Mouse (Mus musculus): ENCODE measurements around the gene Sh3bgrl. TPM values are rescaled to one million over a fixed set of nuclear protein-coding genes. Genes with fewer than 3 reads are reported as not detected.

Gene Sh3bgrl
- polyA plus RNA-seq, 1 experiment from 2014 or later, result 92.0 TPM

DNA sequence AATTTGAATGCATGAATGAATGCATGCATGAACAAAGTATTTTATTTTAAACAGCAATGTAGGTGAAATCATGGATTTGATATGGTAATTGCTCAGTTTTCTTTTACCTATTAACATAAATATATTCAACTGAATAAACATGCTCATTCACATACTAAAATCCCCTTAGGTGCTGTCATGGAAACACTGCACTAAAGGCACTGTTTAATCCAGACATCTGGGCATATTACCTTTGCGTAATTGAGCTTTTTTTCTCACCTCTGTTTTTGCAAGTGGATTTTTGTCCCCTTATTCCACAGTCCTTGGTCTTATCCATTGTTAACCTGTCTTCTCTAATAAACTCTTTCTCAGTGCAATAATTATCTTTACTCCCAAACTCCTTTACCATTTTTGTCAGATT is 17.7 kb downstream of the Sh3bgrl start:
- ATAC-seq (ENCODE audit: insufficient number of reproducible peaks, low FRiP score), result no peak
- Histone ChIP-seq H3K36me3 (no peaks in the 10 kb centered on the region), H3K4me2 (no peak overlapping the region), H3K9ac (no peak overlapping the region), H3K4me1 (replicated peaks) (peaks cover 5% of the 10 kb centered on the region), H3K9me3 (replicated peaks) (no peaks in the 10 kb centered on the region), H3K27ac (ENCODE audit: poor library complexity, severe bottlenecking) (no peak overlapping the region), H3K27me3 (replicated peaks) (no peaks in the 10 kb centered on the region), H3K4me3 (no peak overlapping the region)
- 79% methylated on average over 1 of the region's 1 CpGs for WGBS

DNA sequence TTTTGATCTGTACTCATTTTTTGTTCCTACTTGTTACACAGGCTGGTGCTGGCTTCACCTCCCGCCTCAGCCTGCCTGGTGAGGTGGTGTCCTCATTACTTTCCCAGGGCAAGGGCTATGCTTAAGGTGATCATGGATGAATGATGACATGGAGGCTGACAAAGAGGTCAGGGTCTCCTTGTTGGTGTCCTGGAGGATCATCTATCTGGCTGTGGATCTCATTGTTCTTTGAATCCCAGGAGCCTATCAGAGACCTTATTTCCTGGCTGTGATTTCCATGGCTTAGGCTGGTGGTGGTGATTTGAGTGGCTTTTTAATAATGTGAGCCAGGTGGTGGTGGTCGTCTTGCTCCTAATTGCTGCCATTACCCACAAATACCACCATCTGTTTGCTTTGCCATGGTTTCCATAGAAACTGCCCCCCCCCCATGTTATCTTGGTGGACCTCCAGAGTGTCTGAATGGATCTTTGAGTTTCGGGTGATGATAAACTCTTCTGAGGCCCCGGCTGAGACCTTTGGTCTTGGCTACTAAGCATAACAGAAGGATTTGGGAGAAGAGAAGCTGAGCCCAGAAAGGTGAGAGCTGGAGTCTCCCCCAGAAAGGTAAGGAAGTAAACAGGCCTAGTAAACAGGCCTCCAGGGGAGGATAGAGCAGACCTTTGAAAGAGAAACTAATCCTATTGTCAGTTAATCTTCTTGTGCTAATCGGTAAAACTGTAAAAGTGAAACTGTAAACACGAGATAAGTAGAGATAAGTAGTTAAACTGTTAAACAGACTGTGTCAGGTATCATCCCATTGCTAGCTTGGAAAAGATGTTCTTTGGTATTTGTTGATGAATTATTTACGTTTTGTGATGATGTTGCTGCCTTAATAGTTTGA is 18.5 kb downstream of the Sh3bgrl start:
- no peak for ATAC-seq (ENCODE audit: insufficient number of reproducible peaks, low FRiP score)
- H3K36me3 ChIP-seq, result no peaks in the 10 kb centered on the region

DNA sequence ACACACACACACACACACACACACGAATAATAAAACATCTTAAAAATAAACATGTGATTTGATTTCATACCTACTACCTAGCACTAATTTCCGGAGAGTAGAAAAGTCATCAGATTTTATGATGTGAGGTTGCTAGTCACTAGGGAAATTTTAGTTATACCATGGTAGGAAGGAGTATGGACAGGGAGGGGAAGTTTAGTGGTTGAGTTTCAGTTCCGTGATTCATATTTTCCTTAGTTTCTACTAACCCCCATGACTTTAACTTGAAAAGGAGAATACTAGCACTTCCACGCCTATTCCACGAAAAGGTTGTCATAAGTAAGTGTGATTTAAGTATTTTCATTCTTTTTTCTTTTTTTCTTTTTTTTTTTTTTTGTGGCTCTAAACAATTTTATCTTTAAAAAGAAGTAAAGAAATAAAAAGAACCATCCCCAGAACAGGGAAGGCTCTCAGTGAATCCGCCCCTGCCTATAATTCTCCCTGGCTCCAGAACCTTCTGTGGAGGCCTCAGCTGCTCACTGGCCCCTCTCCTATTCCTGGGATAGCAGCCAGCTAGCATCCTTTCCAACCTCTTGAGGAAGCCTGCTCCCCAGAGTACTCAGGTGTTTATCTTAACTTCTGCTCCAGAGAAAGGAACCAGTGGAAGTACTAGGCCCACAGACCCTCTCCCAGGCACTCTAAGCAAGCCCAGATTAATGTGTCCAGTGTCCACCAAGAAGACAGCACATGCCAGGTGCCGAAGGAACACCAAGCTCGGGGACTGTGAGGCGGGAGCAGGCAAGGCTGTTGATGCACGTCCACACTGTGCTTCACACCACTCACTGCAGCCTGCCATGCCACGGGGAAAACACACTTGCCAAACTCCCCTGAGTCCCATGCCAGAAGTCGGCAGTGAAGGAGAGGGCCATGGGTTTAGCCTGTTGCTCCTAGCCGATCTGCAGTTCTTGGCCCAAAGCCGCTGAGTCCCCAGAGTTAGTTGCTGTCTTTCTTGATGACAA is 25.0 kb downstream of the Sh3bgrl start:
- ATAC-seq (ENCODE audit: insufficient number of reproducible peaks, low FRiP score), result no peak
- Histone ChIP-seq H3K36me3 (no peaks in the 10 kb centered on the region), H3K9ac (no peak overlapping the region), H3K4me1 (replicated peaks) (peaks cover 9% of the 10 kb centered on the region), H3K27ac (ENCODE audit: poor library complexity, severe bottlenecking) (no peak overlapping the region), H3K27me3 (replicated peaks) (no peaks in the 10 kb centered on the region), H3K4me3 (no peak overlapping the region), H3K9me3 (replicated peaks) (no peaks in the 10 kb centered on the region), H3K4me2 (no peak overlapping the region)
- 75% methylated on average over 14 of the region's 14 CpGs for WGBS

More for the DNA sequence above, 18.5 kb downstream of the Sh3bgrl start:
- no peaks in the 10 kb centered on the region for H3K27me3 ChIP-seq (replicated peaks)
- H3K27ac ChIP-seq (ENCODE audit: poor library complexity, severe bottlenecking), result no peak overlapping the region
- H3K4me3 ChIP-seq, result no peak overlapping the region
- WGBS, result 29% methylated on average over 7 of the region's 7 CpGs
- H3K9ac ChIP-seq, result no peak overlapping the region
- H3K9me3 ChIP-seq (replicated peaks), result no peaks in the 10 kb centered on the region
- H3K4me1 ChIP-seq (replicated peaks), result peaks cover 5% of the 10 kb centered on the region
- H3K4me2 ChIP-seq, result peak overlapping the region; percentile 40

DNA sequence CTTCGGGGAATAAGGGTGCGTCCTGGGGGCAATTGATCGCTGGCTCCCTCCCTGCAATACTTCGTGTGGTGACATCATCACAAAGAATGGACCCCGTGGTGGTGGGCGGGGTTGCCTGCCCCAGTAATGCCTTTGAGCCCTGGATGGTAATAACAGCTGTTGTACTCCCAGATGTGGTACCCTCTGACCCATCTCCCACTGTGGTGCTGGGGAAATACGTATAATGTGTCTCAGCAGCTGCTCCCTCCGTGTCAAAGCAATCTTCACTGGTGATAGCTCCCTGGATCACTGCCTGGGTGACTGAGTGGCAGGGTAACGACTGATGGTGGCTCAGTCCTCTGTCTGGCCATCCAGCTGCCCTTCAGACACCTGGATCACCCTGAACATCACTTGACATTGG is 26.0 kb downstream of the Sh3bgrl start:
- 42% methylated on average over 9 of the region's 9 CpGs for WGBS
- no peaks in the 10 kb centered on the region for H3K9me3 ChIP-seq (replicated peaks)
- no peak overlapping the region for H3K4me2 ChIP-seq
- H3K27ac ChIP-seq (ENCODE audit: poor library complexity, severe bottlenecking), result no peak overlapping the region
- no peak overlapping the region for H3K4me3 ChIP-seq
- H3K4me1 ChIP-seq (replicated peaks), result peaks cover 9% of the 10 kb centered on the region
- H3K27me3 ChIP-seq (replicated peaks), result no peaks in the 10 kb centered on the region
- H3K36me3 ChIP-seq, result no peaks in the 10 kb centered on the region
- no peak for ATAC-seq (ENCODE audit: insufficient number of reproducible peaks, low FRiP score)
- no peak overlapping the region for H3K9ac ChIP-seq

DNA sequence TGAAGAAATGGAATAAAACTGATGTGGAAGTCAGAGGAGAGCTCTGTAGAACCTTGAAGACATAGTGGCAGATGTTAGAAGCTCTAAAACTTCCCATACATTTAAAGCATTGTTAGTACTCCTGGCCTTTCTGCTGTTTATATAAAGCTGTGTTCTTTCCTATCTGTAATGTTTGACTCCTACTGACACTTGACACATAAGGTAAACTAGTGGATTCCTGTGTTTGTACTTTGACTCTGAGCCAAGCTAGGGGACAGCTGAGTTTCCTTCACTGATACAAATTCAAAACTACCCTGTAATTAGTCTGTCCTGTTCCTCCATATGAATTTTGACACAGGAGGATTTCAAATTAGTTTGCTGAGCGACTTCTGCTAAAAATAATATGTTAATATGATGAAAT is 27.5 kb downstream of the Sh3bgrl start:
- WGBS, result 56% methylated on average over 1 of the region's 1 CpGs
- no peak overlapping the region for H3K27ac ChIP-seq (ENCODE audit: poor library complexity, severe bottlenecking)

DNA sequence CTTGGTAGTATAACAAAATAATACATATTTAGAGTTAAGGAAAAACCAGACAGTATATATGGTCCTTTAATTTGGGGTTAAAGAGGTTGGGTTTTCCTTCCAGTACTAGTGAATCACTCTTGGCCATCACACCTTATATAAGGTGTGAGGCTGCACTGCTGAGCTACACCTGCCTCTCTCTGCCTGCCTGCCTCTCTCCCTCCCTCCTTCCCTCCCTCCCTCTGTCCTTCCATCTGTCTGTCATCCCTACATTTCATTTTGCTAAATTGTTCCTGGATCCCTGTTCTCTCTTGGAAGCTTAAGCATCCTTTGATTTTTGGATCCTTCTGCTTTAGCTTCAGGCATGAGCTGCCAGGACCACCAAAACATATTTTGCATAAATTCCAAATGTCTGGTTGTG is 28.6 kb downstream of the Sh3bgrl start:
- Histone ChIP-seq H3K4me3 (no peak overlapping the region), H3K4me2 (no peak overlapping the region), H3K9me3 (replicated peaks) (no peaks in the 10 kb centered on the region), H3K4me1 (replicated peaks) (peaks cover 9% of the 10 kb centered on the region), H3K27me3 (replicated peaks) (no peaks in the 10 kb centered on the region), H3K36me3 (no peaks in the 10 kb centered on the region), H3K9ac (no peak overlapping the region), H3K27ac (ENCODE audit: poor library complexity, severe bottlenecking) (no peak overlapping the region)
- ATAC-seq (ENCODE audit: insufficient number of reproducible peaks, low FRiP score), result no peak

More for the DNA sequence above, 27.5 kb downstream of the Sh3bgrl start:
- no peaks in the 10 kb centered on the region for H3K27me3 ChIP-seq (replicated peaks)
- H3K4me2 ChIP-seq, result no peak overlapping the region
- no peak overlapping the region for H3K9ac ChIP-seq
- H3K9me3 ChIP-seq (replicated peaks), result no peaks in the 10 kb centered on the region
- no peaks in the 10 kb centered on the region for H3K36me3 ChIP-seq
- ATAC-seq (ENCODE audit: insufficient number of reproducible peaks, low FRiP score), result no peak
- H3K4me3 ChIP-seq, result no peak overlapping the region
- peaks cover 9% of the 10 kb centered on the region for H3K4me1 ChIP-seq (replicated peaks)

DNA sequence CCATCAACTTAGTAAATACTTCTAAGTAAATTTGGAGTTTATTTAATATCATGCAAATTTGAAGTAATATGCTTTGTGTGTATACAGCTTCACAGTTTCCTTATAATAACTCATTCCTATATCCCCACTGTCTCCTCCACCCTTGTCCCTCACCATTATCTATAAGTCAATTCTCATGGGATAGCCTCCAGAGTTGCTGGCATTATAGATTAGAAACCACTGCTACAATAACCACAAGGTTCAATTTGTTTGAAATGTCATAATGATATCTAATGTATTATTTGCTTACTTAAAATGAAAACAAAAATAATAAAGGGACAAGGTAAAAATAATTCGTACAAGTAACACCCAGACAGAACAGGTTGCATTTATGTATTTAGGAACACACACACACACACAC is 31.7 kb downstream of the Sh3bgrl start:
- Histone ChIP-seq H3K9me3 (replicated peaks) (no peaks in the 10 kb centered on the region), H3K27me3 (replicated peaks) (no peaks in the 10 kb centered on the region), H3K27ac (ENCODE audit: poor library complexity, severe bottlenecking) (no peak overlapping the region), H3K4me1 (replicated peaks) (peaks cover 2% of the 10 kb centered on the region), H3K4me2 (no peak overlapping the region), H3K36me3 (no peaks in the 10 kb centered on the region), H3K9ac (no peak overlapping the region), H3K4me3 (no peak overlapping the region)
- no peak for ATAC-seq (ENCODE audit: insufficient number of reproducible peaks, low FRiP score)
- WGBS, result 73% methylated on average over 1 of the region's 1 CpGs

DNA sequence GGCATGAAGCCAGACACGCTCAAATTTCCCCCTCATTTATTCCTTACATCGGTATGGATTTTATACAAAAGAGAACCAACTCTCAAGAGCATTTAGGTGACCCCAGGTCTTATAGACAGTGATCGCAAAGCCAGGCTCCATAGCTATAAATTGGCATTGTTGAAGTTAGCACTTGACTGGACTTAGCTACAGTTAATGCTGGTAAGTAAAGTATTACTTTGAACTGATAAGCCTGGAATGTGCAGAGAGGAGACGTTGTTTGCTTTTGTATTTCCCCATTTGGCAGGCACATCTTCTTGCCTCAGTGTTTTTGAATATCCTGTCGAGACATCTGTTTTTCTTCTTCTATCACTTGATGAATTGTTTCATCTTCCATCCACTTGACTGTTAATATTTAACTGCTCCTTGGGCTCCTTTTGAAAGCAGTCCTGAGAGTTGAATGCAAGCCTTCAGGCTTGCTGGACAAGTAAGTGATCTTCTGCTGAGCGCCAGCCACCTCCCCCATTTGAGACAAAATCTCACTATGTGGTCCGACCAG is 32.5 kb downstream of the Sh3bgrl start:
- H3K27ac ChIP-seq (ENCODE audit: poor library complexity, severe bottlenecking), result no peak overlapping the region
- no peaks in the 10 kb centered on the region for H3K4me1 ChIP-seq (replicated peaks)
- no peak overlapping the region for H3K4me3 ChIP-seq
- H3K9me3 ChIP-seq (replicated peaks), result no peaks in the 10 kb centered on the region
- no peaks in the 10 kb centered on the region for H3K36me3 ChIP-seq
- no peak for ATAC-seq (ENCODE audit: insufficient number of reproducible peaks, low FRiP score)
- H3K27me3 ChIP-seq (replicated peaks), result no peaks in the 10 kb centered on the region
- no peak overlapping the region for H3K4me2 ChIP-seq
- WGBS, result 37% methylated on average over 7 of the region's 7 CpGs
- H3K9ac ChIP-seq, result no peak overlapping the region

DNA sequence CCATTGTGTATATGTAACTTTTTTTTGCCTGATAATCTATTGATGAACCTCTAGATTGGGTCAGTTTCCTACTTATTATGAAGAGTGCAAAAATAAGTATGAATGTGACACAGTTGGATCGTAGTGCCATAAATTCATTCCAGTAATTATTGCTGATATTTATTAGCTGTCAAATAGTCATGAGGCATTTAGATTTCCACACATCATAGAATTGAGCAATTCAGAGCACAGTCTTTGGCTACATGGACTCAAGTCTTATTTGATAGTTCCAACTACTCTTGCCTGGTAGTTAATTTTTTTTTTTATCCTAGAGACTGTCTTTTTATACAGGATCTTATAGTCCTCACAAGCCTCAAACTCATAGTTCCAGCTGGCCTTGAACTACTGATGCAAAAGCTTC is 34.9 kb downstream of the Sh3bgrl start:
- H3K9ac ChIP-seq, result no peak overlapping the region
- no peaks in the 10 kb centered on the region for H3K27me3 ChIP-seq (replicated peaks)
- no peak overlapping the region for H3K4me3 ChIP-seq
- H3K4me1 ChIP-seq (replicated peaks), result no peaks in the 10 kb centered on the region
- no peaks in the 10 kb centered on the region for H3K9me3 ChIP-seq (replicated peaks)
- WGBS, result 82% methylated on average over 1 of the region's 1 CpGs
- ATAC-seq (ENCODE audit: insufficient number of reproducible peaks, low FRiP score), result no peak
- no peaks in the 10 kb centered on the region for H3K36me3 ChIP-seq
- H3K27ac ChIP-seq (ENCODE audit: poor library complexity, severe bottlenecking), result no peak overlapping the region
- H3K4me2 ChIP-seq, result no peak overlapping the region

DNA sequence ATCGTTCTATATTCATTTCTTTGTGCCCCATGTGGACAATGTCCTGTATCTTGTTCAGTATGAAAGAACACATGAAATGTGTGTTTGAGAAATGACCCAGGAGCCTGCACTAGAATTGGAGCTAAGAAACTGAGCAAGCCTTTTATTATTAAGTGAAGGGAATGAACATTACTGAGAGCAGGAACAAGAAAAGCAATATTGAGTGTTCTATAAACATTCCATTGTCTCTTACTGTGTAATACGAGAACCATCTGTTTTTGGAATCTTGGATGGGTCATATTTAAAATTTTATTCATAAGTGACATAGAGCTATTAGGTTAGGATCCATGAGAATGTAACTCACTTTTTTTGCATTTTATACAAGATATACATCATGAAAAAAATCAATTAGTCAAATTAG is 36.7 kb downstream of the Sh3bgrl start:
- ATAC-seq (ENCODE audit: insufficient number of reproducible peaks, low FRiP score), result no peak
- Histone ChIP-seq H3K27ac (ENCODE audit: poor library complexity, severe bottlenecking) (no peak overlapping the region), H3K27me3 (replicated peaks) (no peaks in the 10 kb centered on the region)

DNA sequence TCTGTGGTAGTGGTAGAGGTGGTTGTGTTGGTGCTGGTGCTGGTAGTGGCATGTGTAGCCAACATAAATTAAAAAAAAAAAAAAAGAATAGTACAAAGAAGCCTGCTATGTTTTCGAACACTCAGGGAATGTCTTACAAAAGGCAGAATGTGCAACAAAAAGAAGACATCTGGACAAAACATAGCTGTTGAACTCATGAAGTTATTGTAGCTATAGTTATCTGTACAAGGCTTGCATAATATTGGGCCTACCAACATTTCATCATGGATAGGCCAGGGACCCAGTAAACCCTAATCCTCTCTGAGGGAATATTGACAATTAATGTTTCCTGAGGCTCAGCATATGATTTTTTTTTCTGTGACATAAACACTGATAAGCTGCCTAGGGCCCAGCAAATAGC is 37.3 kb downstream of the Sh3bgrl start:
- no peak for ATAC-seq (ENCODE audit: insufficient number of reproducible peaks, low FRiP score)
- Histone ChIP-seq H3K4me2 (no peak overlapping the region), H3K4me1 (replicated peaks) (no peaks in the 10 kb centered on the region), H3K36me3 (no peaks in the 10 kb centered on the region), H3K27ac (ENCODE audit: poor library complexity, severe bottlenecking) (no peak overlapping the region), H3K4me3 (no peak overlapping the region), H3K27me3 (replicated peaks) (no peaks in the 10 kb centered on the region), H3K9ac (no peak overlapping the region), H3K9me3 (replicated peaks) (no peaks in the 10 kb centered on the region)
- WGBS, result 65% methylated on average over 1 of the region's 1 CpGs

More for the DNA sequence above, 36.7 kb downstream of the Sh3bgrl start:
- no peaks in the 10 kb centered on the region for H3K36me3 ChIP-seq
- H3K4me2 ChIP-seq, result no peak overlapping the region
- H3K4me1 ChIP-seq (replicated peaks), result no peaks in the 10 kb centered on the region
- no peaks in the 10 kb centered on the region for H3K9me3 ChIP-seq (replicated peaks)
- no peak overlapping the region for H3K4me3 ChIP-seq
- H3K9ac ChIP-seq, result no peak overlapping the region
- WGBS, result 82% methylated on average over 2 of the region's 2 CpGs

Data from heart, embryonic 12.5 days (tissue).